Mouse (Mus musculus) cortical plate, adult 2 months (tissue): ENCODE data around the gene Gpr27.

ENCODE experiments used
- CTCF ChIP-seq: fragments of 200-500 bp; IDR thresholded peaks from 2 replicates; pipeline ENCODE4 v1.5.1; 2011; ENCODE audit warnings: mild to moderate bottlenecking, control low read depth, low read length; ENCODE audit not compliant: insufficient read depth; ENCODE audit errors: extremely low read depth
- POLR2A ChIP-seq: fragments of 200-500 bp; IDR thresholded peaks from 2 replicates; pipeline ENCODE4 v1.6.1; 2011; ENCODE audit warnings: mild to moderate bottlenecking, low read length, control low read depth; ENCODE audit not compliant: insufficient read depth; ENCODE audit errors: extremely low read depth

DNA sequence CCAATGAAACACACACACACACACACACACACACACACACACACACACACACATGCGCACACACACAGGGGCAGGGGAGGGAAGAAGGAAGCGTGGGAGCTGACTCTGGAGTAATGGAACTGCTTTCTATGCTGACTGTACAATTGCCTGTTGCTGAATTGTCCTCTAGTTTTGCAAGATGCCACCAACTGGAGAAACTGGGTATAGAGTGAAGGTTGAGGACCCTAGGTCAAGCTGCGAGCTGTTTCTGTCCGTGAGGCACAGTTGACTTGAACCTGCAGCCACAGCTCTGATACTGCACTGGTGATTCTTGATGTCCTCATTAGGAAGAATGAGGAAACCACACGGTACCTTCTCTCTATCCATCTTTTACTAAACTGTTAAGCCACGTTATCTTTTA is 23.4 kb downstream of the Gpr27 start:
- no peak for TF ChIP-seq CTCF
- TF ChIP-seq POLR2A: no peak
